Mouse (Mus musculus) ES-Bruce4 (cell line): Measurements from ENCODE around the gene Vsir.

Experiments used
- EP300 ChIP-seq: IDR thresholded peaks from 2 replicates; pipeline ENCODE4 v1.6.1; 2011; ENCODE audit warnings: low read depth, low read length; ENCODE audit not compliant: insufficient read depth
- POLR2A ChIP-seq: IDR thresholded peaks from one replicate; pipeline ENCODE4 v1.8.1; 2011; ENCODE audit warnings: low read length; ENCODE audit not compliant: insufficient read depth

DNA sequence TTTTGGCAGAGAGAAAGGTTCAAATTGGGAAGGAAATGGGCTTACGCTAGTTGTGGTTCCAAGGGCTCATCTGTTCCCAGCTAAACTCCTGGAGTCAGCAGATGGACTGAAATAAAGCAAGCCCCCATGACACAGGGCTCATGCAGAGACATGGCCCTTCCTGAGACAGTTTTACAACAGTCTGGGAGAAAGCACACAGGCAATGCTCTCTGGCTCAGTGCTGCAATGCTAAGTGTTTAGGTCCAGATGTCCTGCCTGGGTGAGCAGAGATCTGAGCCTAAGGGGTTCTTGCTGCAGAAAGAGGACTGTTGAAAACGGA lies 15.6 kb downstream of the Vsir start:
- TF ChIP-seq POLR2A: no peak
- TF ChIP-seq EP300: no peak
